Mouse (Mus musculus) midbrain, embryonic 12.5 days (tissue): ENCODE data around the gene Pik3ap1. TPM values are rescaled to one million over a fixed set of nuclear protein-coding genes. Genes with fewer than 3 reads are reported as not detected.

Experiments used
- ATAC-seq: fragments of 200-750 bp; cut with Nextera tagmentation; 2 replicates; pipeline ENCODE4 v1.8.0; 2017; ENCODE audit warnings: low read depth, moderate TSS enrichment, moderate library complexity; ENCODE audit not compliant: low FRiP score
- H3K27ac ChIP-seq: fragments of 300-500 bp; sonication (generic); replicated peaks from 2 replicates; pipeline ENCODE4 v1.5.1; 2016; ENCODE audit warnings: mild to moderate bottlenecking
- H3K27me3 ChIP-seq: fragments of 300-500 bp; sonication (generic); 2 replicates; pipeline ENCODE4 v1.6.1; 2016; ENCODE audit warnings: mild to moderate bottlenecking
- H3K36me3 ChIP-seq: fragments of 300-500 bp; sonication (generic); 2 replicates; pipeline ENCODE4 v1.6.1; 2016
- H3K4me1 ChIP-seq: fragments of 300-500 bp; sonication (generic); 2 replicates; pipeline ENCODE4 v1.6.1; 2016
- H3K4me2 ChIP-seq: fragments of 300-500 bp; sonication (generic); replicated peaks from 2 replicates; pipeline ENCODE4 v1.6.1; 2016; ENCODE audit warnings: mild to moderate bottlenecking, moderate library complexity
- H3K4me3 ChIP-seq: fragments of 300-500 bp; sonication (generic); 2 replicates; pipeline ENCODE4 v1.5.1; 2016; ENCODE audit warnings: mild to moderate bottlenecking
- H3K9ac ChIP-seq: fragments of 300-500 bp; sonication (generic); replicated peaks from 2 replicates; pipeline ENCODE4 v1.6.1; 2016; ENCODE audit warnings: mild to moderate bottlenecking, moderate library complexity
- H3K9me3 ChIP-seq: fragments of 300-500 bp; sonication (generic); 2 replicates; pipeline ENCODE4 v1.6.1; 2016; ENCODE audit warnings: mild to moderate bottlenecking
- WGBS: fragments of 180-500 bp; shearing (Covaris S2); methylation state at CpG from one replicate; pipeline ENCODE4 v1.1.7; 2016; 5-methylcytosine and 5-hydroxymethylcytosine counted together
- polyA plus RNA-seq: library from polyadenylated mRNA; unstranded; fragments of >200 nt; fragmentation: Nextera tagmentation; extraction: Ambion mirVana; gene quantifications from 2 replicates; pipeline ENCODE4 v1.2.1, GENCODE M21; 2016

Gene Pik3ap1
- polyA plus RNA-seq, 1 experiment from 2014 or later = 5.6 TPM

GRCm38 (mm10) chr19:41233698-41234097 is 151.2 kb downstream of the Pik3ap1 start:
- Histone ChIP-seq H3K27ac (no peak overlapping the region), H3K9ac (no peak overlapping the region), H3K4me3 (no peak overlapping the region), H3K36me3 (peaks cover 52% of the 10 kb centered on the region), H3K9me3 (no peaks in the 10 kb centered on the region), H3K4me2 (no peak overlapping the region), H3K27me3 (no peaks in the 10 kb centered on the region), H3K4me1 (no peaks in the 10 kb centered on the region)
- no peak for ATAC-seq
- 90% methylated on average over 4 of the region's 4 CpGs for WGBS

Other genes starting within 250 kb of the Pik3ap1 start
- gene Tll2, start 178.3 kb downstream of the Pik3ap1 start, polyA plus RNA-seq = 1.1 TPM in 2 replicates
- gene Tm9sf3, start 121.1 kb downstream of the Pik3ap1 start, polyA plus RNA-seq = 118 and 135 TPM in 2 replicates
- 41.4 and 43.3 TPM in 2 replicates for gene Lcor, start 97.5 kb upstream of the Pik3ap1 start, polyA plus RNA-seq
- 4.0 and 4.2 TPM in 2 replicates for gene Gm340, start 197.3 kb upstream of the Pik3ap1 start, polyA plus RNA-seq